Mouse (Mus musculus) gastrocnemius, adult 18-20 months (tissue): ENCODE results near the gene Ralgapa1. TPM values are rescaled to one million over a fixed set of nuclear protein-coding genes. Genes with fewer than 3 reads are reported as not detected.
"Not testable (repeated sequence)": the region's sequence is repeated elsewhere in the genome, so short reads cannot be mapped to it uniquely, and the experiment has no call there.

Experiments
- DNase-seq: peaks from one replicate; pipeline ENCODE4 v3.0.0; 2021; ENCODE audit warnings: low spot score
- total RNA-seq, 2 experiments: library from RNA; stranded (reverse); gene quantifications; 2 replicates each; pipeline ENCODE4 v1.2.3; 2021

Gene Ralgapa1
- total RNA-seq, 2 experiments from 2014 or later = 41.5 to 41.9 TPM

DNA sequence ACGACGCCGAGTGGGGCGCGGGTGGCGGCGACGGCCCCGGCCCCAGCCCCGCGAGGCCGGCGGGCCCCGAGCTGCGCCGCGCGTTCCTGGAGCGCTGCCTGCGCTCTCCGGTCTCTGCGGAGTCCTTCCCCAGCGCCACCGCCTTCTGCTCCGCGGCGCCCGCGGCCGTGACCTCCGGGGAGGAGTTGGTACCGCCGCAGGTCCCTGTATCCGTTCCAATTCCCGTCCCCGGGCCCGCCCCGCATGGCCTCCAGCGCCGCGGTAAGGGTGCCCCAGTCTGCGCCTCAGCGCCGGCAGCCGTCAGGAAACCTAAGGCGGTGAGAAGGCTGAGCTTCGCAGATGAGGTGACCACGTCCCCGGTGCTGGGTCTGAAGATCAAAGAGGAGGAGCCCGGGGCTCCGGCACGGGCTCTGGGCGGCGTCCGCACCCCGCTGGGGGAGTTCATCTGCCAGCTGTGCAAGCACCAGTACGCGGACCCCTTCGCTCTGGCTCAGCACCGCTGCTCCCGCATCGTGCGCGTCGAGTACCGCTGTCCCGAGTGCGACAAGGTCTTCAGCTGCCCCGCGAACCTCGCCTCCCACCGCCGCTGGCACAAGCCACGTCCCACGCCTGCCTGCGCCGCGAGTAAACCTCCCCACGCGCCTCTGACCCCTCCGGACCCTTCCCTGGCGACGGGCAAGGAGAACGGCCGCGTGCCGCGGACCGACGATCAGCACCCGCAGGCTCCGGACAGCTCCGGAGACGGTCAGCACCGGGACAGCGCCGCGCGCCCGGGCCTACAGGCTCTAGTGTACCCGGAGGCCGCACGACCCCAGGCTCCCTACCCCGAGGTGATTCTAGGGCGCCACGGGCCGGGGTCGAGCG is 221.1 kb downstream of the Ralgapa1 start:
- peak; percentile 29 for DNase-seq

DNA sequence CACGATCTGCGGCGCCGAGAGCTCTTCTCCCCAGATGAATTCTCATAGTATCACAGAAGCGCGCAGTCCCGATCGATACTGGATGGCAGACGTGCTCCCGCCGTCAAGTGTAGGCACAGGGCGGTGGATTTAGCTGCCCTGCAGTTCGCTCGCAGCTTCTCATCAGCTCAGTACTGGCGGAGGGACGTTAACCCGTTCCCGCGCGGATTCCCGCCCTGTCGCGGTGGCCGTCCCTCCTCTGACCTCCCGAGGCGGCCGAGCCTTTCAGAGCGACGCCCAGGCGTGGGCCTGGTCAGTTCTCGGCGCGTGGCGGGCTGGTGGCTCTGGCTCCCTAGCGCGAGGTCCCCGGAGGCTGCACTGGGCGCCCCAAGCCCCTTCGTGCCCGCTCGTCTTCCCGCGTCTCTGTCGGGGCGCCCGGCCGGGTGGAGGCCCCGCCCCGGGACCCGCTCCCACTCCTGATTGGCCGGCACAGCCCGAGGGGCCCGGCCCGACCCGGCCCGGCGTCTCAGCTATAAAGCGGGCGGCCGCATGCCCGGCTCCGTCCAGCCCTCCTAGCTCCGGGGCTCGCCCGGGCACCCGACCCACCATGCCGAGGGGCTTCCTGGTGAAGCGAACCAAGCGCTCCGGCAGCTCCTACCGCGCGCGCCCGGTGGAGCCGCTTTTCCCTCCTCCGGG is 221.9 kb downstream of the Ralgapa1 start, which contains the start of gene Insm2:
Gene Insm2 (plus strand): TSS at position 541 of the 675 bp plus-strand sequence.
- DNase-seq = no peak

DNA sequence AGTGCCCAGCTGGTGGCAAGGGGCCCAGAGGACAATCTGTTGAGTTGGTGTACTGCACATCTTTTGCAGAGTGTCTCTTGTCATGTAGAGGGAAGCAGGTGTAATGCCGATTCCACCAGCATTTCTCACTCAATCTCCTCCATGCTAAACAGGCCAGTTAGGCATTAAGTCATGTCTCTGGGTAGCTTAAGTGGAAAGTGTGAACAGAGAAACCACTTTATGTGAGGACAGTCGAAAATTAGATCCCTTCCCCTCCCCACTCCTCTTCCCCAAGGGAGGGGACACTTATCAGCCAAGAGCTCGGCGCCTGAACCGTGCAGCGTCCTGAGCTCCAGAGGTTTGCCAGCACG is 222.5 kb downstream of the Ralgapa1 start:
- DNase-seq = no peak

DNA sequence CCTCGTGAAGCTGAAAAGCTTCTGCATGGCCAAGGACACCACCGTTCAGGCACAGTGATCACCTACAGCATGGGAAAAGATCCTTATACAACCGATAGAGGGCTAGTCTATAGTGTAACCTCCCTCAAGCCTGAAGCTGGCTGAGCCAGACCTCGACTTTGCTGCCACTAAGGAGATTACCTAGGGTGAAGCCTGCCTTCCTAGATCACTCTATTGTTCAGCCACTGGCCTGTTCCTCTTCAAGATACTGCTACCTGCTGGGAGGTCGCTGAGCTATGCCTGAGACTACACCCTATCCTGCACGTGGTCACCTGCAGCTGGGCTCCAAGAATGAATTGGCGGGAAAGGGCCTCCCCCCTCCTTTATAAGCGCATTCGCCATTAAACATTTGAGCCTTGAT is 234.0 kb downstream of the Ralgapa1 start:
- DNase-seq = not testable (repeated sequence)

DNA sequence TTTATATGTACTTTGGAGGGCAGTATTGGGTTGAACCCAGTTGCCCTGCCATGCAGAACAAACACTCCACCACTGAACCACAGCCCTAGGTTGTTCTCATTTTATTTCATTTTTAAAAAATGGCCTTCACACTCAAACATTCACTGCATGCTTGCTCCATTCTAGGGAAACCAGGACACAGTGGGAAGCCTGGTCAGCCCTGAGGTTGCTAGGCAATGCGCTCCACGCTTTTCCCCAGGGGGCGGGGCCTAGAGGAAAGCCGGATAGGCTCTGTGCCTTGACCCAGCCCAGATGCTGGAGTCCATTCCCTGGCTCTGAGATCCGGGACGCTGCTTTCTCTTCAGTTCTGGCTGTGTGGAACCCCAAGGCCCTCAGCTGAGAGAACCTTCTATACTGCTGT is 247.2 kb downstream of the Ralgapa1 start:
- DNase-seq = no peak

DNA sequence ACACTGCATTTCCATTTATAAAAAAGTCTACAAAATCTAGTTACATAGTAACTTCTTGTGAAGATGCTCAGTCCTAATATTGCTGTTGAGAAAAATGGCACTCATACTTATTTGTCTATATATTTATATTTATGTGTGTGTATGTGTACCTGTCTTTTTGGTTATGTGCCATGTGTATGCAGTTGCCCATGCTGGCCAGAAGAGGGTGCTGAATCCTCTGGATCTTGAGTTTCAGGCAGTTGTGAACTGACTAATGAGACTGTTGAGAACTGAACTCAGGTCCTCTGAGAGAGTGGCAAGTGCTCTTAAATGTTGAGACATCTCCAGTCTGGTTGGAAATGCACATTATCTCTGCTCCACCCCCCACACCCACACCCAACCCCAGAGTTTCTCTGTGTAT is 247.9 kb downstream of the Ralgapa1 start:
- no peak for DNase-seq

DNA sequence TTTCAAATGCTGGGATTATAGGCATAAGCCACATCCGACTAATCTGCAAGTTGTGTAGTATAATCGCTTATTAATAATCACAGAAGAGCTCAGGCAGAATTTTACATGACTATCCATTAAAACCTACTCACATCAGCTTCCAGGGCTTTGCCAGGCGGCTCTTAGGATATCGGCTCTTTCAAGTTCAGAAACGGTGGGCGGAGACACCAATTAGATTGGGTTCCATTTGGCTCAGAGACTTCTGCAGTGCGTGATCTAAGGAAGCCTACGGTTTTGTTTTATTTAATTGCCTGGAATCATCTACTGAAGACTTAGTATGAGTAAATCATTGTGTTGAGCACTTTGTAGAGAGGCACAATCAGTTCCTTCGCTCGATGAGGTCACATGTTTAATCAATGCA is 249.3 kb downstream of the Ralgapa1 start:
- DNase-seq = no peak

DNA sequence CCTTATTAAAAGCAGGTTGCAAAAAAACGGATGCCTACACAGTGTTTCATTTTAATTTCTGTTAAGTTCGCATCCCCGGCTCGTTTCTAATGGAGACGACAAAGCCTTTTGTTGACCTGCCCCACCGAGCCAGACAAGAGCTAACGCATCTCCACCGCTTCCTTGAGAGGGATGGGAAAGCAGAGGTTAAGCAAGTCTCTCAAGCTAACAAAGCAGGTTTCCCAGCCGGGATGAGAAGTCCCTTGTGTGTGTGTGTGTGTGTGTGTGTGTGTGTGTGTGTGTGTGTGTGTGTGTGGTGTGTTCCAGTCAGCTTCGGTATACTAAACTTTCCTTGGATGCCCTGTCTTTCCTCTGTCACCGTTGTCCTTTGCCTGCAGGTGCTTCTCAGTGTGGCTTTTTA is 249.8 kb downstream of the Ralgapa1 start:
- DNase-seq = no peak

DNA sequence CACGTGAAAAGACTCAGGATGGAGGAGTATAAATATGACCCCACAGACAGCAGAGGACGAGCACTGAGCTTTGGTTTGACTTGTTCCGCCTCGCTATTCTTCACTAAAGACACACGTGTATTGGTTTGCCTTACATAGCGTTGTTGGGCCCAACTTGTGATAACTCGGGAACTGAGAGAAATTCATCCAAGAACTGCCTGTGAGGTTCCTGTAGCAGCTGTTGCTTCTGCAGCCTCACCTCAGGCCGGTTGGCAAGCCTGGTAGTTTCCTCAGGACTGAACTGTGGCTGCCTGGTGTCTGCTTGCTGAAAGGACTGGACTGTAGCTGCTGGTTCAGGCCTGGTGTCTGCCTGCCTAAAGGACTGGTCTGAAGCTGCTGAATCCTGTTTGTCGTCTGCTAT is 250.3 kb downstream of the Ralgapa1 start:
- no peak for DNase-seq

DNA sequence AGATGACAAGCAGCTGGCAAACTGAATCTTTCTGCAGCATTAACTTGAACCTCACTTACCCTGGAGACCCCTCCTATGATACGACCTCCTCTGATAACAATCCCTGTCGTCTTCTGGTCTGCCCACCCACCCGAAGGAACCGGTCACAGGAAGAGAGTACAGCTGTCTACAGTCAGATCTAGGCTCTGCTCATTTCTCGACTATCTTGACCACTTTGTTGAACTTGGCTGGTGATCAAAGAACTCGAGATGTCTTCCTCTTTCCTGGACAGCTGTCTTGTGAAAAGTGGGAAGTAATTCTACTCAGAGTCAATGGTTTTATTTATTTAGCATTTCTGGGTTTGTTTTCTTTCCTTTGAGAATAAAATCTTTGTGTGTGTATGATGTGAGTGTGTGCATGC is 251.3 kb downstream of the Ralgapa1 start:
- DNase-seq = no peak

DNA sequence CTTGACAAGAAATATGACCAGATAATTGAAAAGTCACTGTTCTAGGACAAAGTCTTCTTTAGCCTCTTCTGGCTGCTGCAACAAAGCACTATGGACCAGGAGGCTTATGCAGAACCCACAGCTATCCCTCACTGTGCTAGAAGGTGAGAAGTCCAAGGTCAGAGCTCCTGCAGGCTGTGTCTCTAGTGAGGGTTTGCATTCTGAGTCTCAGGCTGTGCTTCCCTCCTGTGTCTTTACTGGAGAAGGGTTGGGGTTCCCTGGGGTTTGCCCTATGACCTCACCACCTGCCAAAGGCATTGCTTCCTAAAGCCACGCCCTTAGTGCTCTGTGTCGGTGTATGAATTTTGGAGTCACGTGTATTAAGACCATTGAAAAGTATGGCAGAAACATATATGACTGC is 252.5 kb downstream of the Ralgapa1 start:
- DNase-seq = no peak

DNA sequence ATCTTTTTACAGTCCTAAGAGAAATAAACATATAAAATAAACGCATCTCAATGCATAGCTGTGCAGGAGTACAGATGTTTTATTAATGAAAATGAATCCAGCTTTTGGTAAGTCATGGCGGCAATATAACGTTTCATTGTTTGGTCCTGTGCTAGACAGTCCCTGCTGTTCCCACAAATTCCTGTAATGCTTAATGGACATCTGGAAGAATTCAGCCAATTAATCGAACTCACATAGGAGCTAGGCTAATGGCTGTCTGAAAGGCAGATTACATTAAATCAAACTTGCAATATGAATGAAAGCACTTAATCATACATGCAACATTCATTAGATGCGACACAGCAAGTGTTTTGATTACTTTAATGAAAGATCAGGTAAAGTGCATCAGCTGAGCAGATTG is 254.1 kb downstream of the Ralgapa1 start:
- DNase-seq = no peak

DNA sequence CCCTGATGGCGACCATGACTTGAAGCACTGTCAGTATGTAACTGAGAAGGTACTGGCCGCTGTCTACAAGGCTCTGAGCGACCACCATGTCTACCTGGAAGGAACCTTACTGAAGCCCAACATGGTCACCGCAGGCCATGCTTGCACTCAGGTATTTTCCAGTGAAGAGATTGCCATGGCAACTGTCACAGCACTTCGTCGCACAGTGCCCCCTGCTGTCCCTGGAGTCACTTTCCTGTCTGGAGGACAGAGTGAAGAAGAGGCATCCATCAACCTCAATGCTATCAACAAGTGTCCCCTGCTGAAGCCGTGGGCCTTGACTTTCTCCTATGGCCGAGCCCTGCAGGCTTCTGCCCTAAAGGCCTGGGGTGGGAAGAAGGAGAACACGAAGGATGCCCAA is 255.1 kb downstream of the Ralgapa1 start:
- DNase-seq = no peak

DNA sequence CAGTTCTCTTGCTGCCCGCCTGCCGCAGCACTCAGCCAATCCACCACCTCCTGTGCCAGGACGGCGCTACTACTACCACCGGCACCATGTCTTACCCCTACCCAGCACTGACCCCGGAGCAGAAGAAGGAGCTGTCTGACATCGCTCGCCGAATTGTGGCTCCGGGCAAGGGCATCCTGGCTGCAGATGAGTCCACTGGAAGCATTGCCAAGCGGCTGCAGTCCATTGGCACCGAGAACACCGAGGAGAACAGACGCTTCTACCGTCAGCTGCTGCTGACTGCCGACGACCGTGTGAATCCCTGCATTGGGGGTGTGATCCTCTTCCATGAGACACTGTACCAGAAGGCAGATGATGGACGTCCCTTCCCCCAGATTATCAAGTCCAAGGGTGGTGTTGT is 255.8 kb downstream of the Ralgapa1 start, which contains the start of gene Aldoart2:
Gene Aldoart2 (plus strand): TSS at position 34 of the 400 bp plus-strand sequence.
- no peak for DNase-seq

DNA sequence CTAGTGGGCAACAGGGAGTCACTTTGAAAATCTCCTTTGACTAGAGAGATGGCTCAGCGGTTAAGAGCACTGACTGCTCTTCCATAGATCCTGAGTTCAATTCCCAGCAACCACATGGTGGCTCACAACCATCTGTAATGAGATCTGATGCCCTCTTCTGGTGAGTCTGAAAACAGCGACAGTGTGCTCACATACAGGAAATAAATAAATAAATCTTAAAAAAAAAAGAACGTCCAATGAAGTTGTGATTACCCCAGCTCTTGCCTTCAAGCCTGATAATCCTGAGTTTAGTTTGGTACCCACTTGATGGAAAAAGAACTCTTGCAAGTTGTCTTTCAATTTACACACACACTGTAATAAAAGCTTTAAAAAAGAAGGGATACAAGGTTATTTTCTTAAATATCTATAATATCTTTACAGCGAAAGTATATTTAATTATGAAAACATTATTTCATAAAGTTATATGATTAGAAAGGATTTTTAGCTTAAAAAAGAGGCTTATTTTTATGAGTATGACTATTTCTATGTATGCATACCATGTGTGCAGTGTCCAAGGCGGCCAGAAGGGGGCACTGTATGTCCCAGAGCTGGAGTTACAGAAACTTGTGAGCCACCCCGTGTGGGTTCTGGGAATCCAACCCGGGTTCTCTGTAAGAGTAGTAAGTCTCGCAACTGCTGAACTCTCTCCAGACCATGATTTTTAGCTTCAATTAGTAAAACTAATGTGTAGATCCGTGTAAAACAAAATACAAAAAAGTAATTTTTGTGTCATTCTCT is 256.6 kb downstream of the Ralgapa1 start:
- DNase-seq = no peak

DNA sequence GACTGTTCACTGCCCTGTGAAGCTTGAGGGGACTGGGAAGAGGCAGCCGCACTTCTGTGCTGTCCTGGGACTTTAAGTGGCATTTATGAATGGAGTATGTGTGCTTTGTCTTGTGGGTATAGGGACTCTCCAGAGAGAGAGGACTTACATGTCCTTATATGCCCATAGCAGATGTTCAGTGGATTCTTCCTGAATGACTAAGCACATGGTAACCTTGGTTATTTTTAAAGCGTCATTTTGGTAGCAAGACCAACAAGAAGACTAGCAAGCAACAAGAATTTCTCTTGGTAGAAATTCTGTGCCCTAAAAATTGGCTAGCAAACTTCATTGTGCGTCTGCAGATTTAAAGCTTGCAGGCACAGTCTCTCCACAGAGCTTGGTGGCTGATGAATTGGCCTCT is 257.2 kb downstream of the Ralgapa1 start:
- DNase-seq = no peak

DNA sequence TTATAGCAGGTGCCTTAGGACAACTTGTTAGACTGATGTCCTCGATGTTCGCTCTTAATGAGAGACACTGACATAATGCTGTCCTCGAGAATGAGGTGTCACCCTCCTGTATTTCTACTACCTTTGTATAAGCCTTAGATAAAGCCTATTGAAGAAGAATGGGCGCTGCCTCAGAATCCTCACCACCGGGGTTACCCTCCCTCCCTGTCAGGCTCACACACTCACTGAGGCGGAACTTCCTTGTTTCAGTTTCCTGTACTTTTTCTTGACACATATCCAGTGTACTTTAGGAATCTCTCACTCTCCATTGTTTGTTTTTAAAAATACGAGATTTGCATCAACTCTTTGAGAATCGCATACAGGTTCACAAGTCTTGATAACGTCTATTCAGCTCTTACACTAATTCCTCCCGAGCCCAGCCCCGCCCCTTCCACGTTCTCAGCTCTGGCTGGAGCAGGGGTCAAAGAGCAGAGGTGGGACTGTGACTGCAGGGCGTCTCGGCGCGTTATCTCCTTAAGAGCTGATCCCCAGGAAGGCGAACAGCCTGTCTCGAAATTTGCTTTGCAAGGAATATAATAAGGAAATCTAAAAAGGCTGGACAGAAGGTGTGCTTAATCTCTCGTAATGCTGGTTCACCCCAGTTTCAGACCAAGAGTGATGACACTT is 260.8 kb downstream of the Ralgapa1 start:
- DNase-seq = no peak

DNA sequence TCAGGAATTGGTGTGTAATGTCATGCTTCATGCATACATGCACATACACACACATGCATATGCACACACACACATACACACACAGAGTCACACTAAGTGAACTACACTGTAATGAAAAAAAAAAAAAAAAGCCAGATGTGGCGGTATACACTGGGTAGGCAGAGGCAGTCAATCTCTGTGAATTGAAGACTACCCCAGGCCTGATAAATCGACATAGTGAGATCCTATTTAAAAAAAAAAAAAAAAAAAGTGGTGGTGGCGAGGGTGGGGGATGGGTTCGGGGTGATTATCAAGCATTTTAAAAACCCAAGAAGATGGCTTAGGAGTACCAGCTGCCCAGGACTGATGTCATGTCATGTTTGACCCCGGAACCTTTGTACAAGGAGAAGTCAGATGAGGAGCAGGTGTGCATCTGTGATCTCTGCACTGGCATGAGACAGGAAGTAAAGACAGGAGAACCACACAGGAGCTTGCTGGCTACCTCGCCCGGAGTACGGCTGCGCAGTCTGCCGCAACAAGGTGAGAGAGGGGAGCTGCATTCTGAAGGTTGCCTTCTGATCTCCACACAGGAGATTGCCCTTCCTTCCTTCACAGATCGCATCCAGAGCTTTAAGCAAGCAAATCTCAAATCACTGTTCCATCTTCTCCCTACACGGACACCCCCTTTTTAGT is 261.6 kb downstream of the Ralgapa1 start:
- DNase-seq = no peak

DNA sequence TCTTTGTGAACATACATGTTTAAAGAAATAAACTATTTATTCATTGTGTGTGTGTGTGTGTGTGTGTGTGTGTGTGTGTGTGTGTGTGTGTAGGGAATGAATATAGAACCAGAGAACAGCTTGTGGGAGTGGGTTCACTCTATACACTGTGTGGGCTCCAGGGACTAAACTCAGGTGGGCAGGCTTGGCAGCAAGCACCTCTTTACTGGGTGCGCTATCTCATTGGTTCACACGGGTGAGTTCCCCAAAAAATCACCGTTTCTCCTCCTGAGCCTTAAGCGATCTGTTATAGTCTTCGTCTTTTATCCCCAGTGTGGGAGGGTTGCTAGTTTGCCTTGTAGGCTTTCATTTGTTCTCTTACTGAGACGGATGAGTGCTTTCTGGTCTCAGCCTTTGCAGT is 263.1 kb downstream of the Ralgapa1 start:
- DNase-seq = no peak

DNA sequence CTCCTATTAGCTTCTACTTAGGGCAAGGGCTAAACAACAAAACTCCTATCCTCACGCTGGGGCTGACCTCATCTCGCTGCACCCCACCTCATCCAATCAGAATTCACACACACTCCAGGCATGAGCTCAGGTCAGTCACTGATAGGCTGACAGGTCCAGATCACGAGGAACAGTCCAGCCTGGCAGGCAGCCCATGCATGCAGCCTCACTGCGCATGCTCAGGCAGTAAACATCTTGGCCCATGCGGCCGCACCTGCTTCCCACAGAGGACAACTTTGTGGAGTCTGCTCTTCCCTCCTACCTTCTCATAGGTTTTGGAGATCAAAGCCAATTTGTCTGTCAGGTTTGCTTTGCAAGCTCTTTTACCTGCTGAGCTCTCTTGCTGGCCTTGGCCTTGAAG is 266.1 kb downstream of the Ralgapa1 start:
- DNase-seq = not testable (repeated sequence)
